Mouse (Mus musculus) spleen, postnatal 10 days (tissue): ENCODE results near the gene Slc2a5.

Experiments used
- DNase-seq, 2 experiments: peaks; one replicate each; pipeline ENCODE4 v3.0.0; 2021 to 2022; ENCODE audit warnings: low spot score in 2 of 2

The Slc2a5 gene

GRCm38 (mm10) chr4:150139090-150139489, 20.0 kb downstream of the Slc2a5 start:
- DNase-seq, result no peak

- no peak for DNase-seq
These were observed 21.3 kb downstream of the Slc2a5 start for GRCm38 (mm10) chr4:150140346-150140745.

- DNase-seq, result no peak
These were observed 25.2 kb downstream of the Slc2a5 start for GRCm38 (mm10) chr4:150144242-150144641.

GRCm38 (mm10) chr4:150146286-150146685, 27.2 kb downstream of the Slc2a5 start:
- DNase-seq, result no peak

GRCm38 (mm10) chr4:150151045-150151444, 32.0 kb downstream of the Slc2a5 start:
- DNase-seq, result peak in 1 of 2 experiments; percentile 36

- no peak for DNase-seq
These were observed 33.4 kb downstream of the Slc2a5 start for GRCm38 (mm10) chr4:150152483-150152882.

- DNase-seq, result no peak
These were observed 36.2 kb downstream of the Slc2a5 start for GRCm38 (mm10) chr4:150155301-150155700.

GRCm38 (mm10) chr4:150155731-150156130, 36.6 kb downstream of the Slc2a5 start:
- DNase-seq, result no peak

- no peak for DNase-seq
These were observed 38.3 kb downstream of the Slc2a5 start for GRCm38 (mm10) chr4:150157348-150157882.

GRCm38 (mm10) chr4:150159458-150159857, 40.4 kb downstream of the Slc2a5 start:
- DNase-seq, result no peak

GRCm38 (mm10) chr4:150162561-150163169, 43.6 kb downstream of the Slc2a5 start:
- DNase-seq, result no peak

- no peak for DNase-seq
These were observed 45.8 kb downstream of the Slc2a5 start for GRCm38 (mm10) chr4:150164875-150165274.

GRCm38 (mm10) chr4:150168406-150168805, 49.3 kb downstream of the Slc2a5 start:
- no peak for DNase-seq

GRCm38 (mm10) chr4:150172107-150172506, 53.0 kb downstream of the Slc2a5 start:
- no peak for DNase-seq

- DNase-seq, result peak; percentile 11 to 52
These were observed 54.2 kb downstream of the Slc2a5 start for GRCm38 (mm10) chr4:150173281-150173680.

GRCm38 (mm10) chr4:150174027-150174426, 54.9 kb downstream of the Slc2a5 start:
- no peak for DNase-seq

GRCm38 (mm10) chr4:150176535-150176934, 57.5 kb downstream of the Slc2a5 start:
- DNase-seq, result peak; percentile 16 to 52

- DNase-seq, result no peak
These were observed 58.0 kb downstream of the Slc2a5 start for GRCm38 (mm10) chr4:150177122-150177521.

GRCm38 (mm10) chr4:150178131-150178530, 59.0 kb downstream of the Slc2a5 start:
- DNase-seq, result no peak

- peak in 1 of 2 experiments; percentile 37 for DNase-seq
These were observed 62.2 kb downstream of the Slc2a5 start for GRCm38 (mm10) chr4:150181304-150181703.

GRCm38 (mm10) chr4:150188236-150188635, 69.2 kb downstream of the Slc2a5 start:
- DNase-seq, result no peak

GRCm38 (mm10) chr4:150192199-150192598, 73.1 kb downstream of the Slc2a5 start:
- no peak for DNase-seq
